Mouse (Mus musculus) cerebellum, adult 2 months (tissue): Measurements from ENCODE around the gene Nrf1.

Experiments
- CTCF ChIP-seq: fragments of 200-500 bp; IDR thresholded peaks from 2 replicates; pipeline ENCODE4 v1.5.1; 2011; ENCODE audit warnings: low read depth, mild to moderate bottlenecking, control low read depth, low read length, moderate library complexity, borderline replicate concordance; ENCODE audit not compliant: insufficient read depth
- POLR2A ChIP-seq: fragments of 200-500 bp; IDR thresholded peaks from 2 replicates; pipeline ENCODE4 v1.6.1; 2011; ENCODE audit warnings: low read length, control low read depth, borderline replicate concordance; ENCODE audit not compliant: insufficient read depth

DNA sequence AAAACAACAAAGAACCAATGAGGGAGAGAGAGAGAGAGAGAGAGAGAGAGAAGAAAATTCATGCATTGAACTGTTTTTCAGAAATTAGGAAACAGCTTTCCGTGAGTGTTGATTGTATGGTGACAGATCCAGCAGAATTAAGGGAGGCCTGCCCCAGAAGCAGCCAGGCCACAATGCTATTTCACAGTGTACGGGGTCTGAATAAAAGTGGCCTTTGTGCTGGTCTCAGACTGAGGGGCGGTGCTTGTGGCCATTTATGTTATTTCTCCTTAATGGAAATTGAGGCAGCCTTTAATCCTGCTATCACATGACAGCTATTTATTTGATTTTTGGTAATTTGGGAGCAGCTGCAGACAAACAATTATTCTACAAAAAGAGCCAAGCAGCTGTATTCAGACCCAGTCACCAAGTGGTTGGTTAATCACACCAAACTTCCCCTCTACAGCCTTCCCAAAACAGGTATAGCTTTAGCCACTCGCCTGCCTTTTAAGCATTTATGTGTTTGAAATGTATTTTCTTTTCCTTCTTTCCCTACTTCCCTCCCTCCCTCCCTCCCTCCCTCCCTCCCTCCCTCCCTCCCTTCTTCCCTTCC lies 31.2 kb downstream of the Nrf1 start:
- TF ChIP-seq POLR2A (no peak), CTCF (no peak)
